Mouse (Mus musculus) embryonic facial prominence, embryonic 11.5 days (tissue): ENCODE data around the gene Fam186a. TPM values are rescaled to one million over a fixed set of nuclear protein-coding genes. Genes with fewer than 3 reads are reported as not detected.
A peak's percentile ranks its signal among the peaks of the same experiment; 100 is the strongest.
"Not testable (repeated sequence)": the region's sequence is repeated elsewhere in the genome, so short reads cannot be mapped to it uniquely, and the experiment has no call there.

ENCODE experiments used
- ATAC-seq: fragments of 200-750 bp; cut with Nextera tagmentation; replicated peaks from 2 replicates; pipeline ENCODE4 v1.8.0; 2017; ENCODE audit warnings: low read depth; ENCODE audit not compliant: insufficient number of reproducible peaks, low FRiP score, low TSS enrichment
- DNase-seq: peaks from one replicate; pipeline ENCODE4 v3.0.0-alpha.2; 2015; ENCODE audit warnings: low spot score
- H3K27ac ChIP-seq: fragments of 300-500 bp; sonication (generic); replicated peaks from 2 replicates; pipeline ENCODE4 v1.5.1; 2014; ENCODE audit warnings: mild to moderate bottlenecking, low read depth, low read length, control low read depth
- H3K27me3 ChIP-seq: fragments of 300-500 bp; sonication (generic); 2 replicates; pipeline ENCODE4 v1.6.1; 2014; ENCODE audit warnings: mild to moderate bottlenecking, low read length, moderate library complexity, mixed read lengths; ENCODE audit not compliant: control insufficient read depth, insufficient read depth
- H3K36me3 ChIP-seq: fragments of 300-500 bp; sonication (generic); replicated peaks from 2 replicates; pipeline ENCODE4 v1.6.1; 2014; ENCODE audit warnings: low read depth, mild to moderate bottlenecking, low read length, moderate library complexity, mixed read lengths; ENCODE audit not compliant: control insufficient read depth, insufficient read depth
- H3K4me1 ChIP-seq: fragments of 300-500 bp; sonication (generic); 2 replicates; pipeline ENCODE4 v1.6.1; 2014; ENCODE audit warnings: low read length, mixed read lengths; ENCODE audit not compliant: control insufficient read depth, insufficient read depth
- H3K4me2 ChIP-seq: fragments of 300-500 bp; sonication (generic); 2 replicates; pipeline ENCODE4 v1.6.1; 2014; ENCODE audit warnings: low read depth, mild to moderate bottlenecking, control low read depth, low read length, moderate library complexity
- H3K4me3 ChIP-seq: fragments of 300-500 bp; sonication (generic); 2 replicates; pipeline ENCODE4 v1.5.1; 2014; ENCODE audit warnings: low read depth, low read length, control low read depth
- H3K9ac ChIP-seq: fragments of 300-500 bp; sonication (generic); replicated peaks from 2 replicates; pipeline ENCODE4 v1.6.1; 2014; ENCODE audit warnings: mild to moderate bottlenecking, control low read depth, low read length
- H3K9me3 ChIP-seq: fragments of 300-500 bp; sonication (generic); replicated peaks from 2 replicates; pipeline ENCODE4 v1.6.1; 2016; ENCODE audit warnings: mild to moderate bottlenecking, low read length, inconsistent platforms, mixed read lengths; ENCODE audit not compliant: control insufficient read depth
- WGBS: fragments of 180-500 bp; shearing (Covaris S2); extraction: QIAGEN DNeasy Blood & Tissue Kit; methylation state at CpG from one replicate; pipeline ENCODE4 v1.1.7; 2014; 5-methylcytosine and 5-hydroxymethylcytosine counted together
- polyA plus RNA-seq: library from polyadenylated mRNA; unstranded; fragments of >200 nt; fragmentation: Nextera tagmentation; extraction: Ambion mirVana; gene quantifications from 2 replicates; pipeline ENCODE4 v1.2.1, GENCODE M21; 2014

The Fam186a gene
- polyA plus RNA-seq, 1 experiment from 2014 or later = not detected

- ATAC-seq, H3K9me3 ChIP-seq, H3K4me3 ChIP-seq, H3K4me1 ChIP-seq, H3K9ac ChIP-seq, H3K36me3 ChIP-seq, H3K27ac ChIP-seq, H3K27me3 ChIP-seq, H3K4me2 ChIP-seq, DNase-seq: not testable (repeated sequence)
- WGBS = 88% methylated on average over 2 of the region's 2 CpGs
Observed at GRCm38 (mm10) chr15:99976121-99976520, 9.3 kb upstream of the Fam186a start.

- Histone ChIP-seq H3K9ac (no peak overlapping the region), H3K4me1 (no peaks in the 10 kb centered on the region), H3K4me3 (no peak overlapping the region), H3K4me2 (no peak overlapping the region), H3K9me3 (no peaks in the 10 kb centered on the region), H3K36me3 (no peaks in the 10 kb centered on the region), H3K27me3 (no peaks in the 10 kb centered on the region), H3K27ac (no peak overlapping the region)
- ATAC-seq (no peak), DNase-seq (no peak)
- WGBS = 88% methylated on average over 2 of the region's 2 CpGs
Observed at GRCm38 (mm10) chr15:99974476-99975220, 7.8 kb upstream of the Fam186a start.

- Histone ChIP-seq H3K9me3 (no peaks in the 10 kb centered on the region), H3K4me2 (peak overlapping the region; percentile 57), H3K27me3 (no peaks in the 10 kb centered on the region), H3K27ac (peak overlapping the region; percentile 89), H3K36me3 (no peaks in the 10 kb centered on the region), H3K4me1 (no peaks in the 10 kb centered on the region), H3K4me3 (peak overlapping the region; percentile 80), H3K9ac (peak overlapping the region; percentile 79)
- 0% methylated on average over 77 of the region's 84 CpGs for WGBS
- ATAC-seq = peak; percentile 79
- DNase-seq = peak; percentile 83
Observed at GRCm38 (mm10) chr15:99972989-99973911, 6.4 kb upstream of the Fam186a start.

GRCm38 (mm10) chr15:99972361-99972988 lies 5.6 kb upstream of the Fam186a start:
- WGBS = under 1% methylated on average over 49 of the region's 50 CpGs
- Histone ChIP-seq H3K4me1 (no peaks in the 10 kb centered on the region), H3K36me3 (no peaks in the 10 kb centered on the region), H3K27ac (peak overlapping the region; percentile 89), H3K4me3 (peak overlapping the region; percentile 80), H3K4me2 (peak overlapping the region; percentile 57; the same call in 1 of the 2 replicates), H3K9me3 (no peaks in the 10 kb centered on the region), H3K9ac (peak overlapping the region; percentile 79), H3K27me3 (no peaks in the 10 kb centered on the region)
- DNase-seq (peak; percentile 98), ATAC-seq (peak; percentile 96)

- no peak overlapping the region for H3K4me3 ChIP-seq
- H3K9ac ChIP-seq = no peak overlapping the region
- no peaks in the 10 kb centered on the region for H3K36me3 ChIP-seq
- H3K27ac ChIP-seq = no peak overlapping the region
- no peak overlapping the region for H3K4me2 ChIP-seq
- no peaks in the 10 kb centered on the region for H3K27me3 ChIP-seq
- H3K9me3 ChIP-seq = no peaks in the 10 kb centered on the region
- DNase-seq (no peak), ATAC-seq (no peak)
- WGBS = 88% methylated on average over 1 of the region's 1 CpGs
- no peaks in the 10 kb centered on the region for H3K4me1 ChIP-seq
Observed at GRCm38 (mm10) chr15:99970606-99971005, 3.7 kb upstream of the Fam186a start.

GRCm38 (mm10) chr15:99969765-99970164 lies 2.9 kb upstream of the Fam186a start, which contains the start of gene Larp4:
Gene Larp4 (plus strand): TSS chr15:99970065.
- H3K4me3 ChIP-seq, ATAC-seq, H3K4me2 ChIP-seq, H3K36me3 ChIP-seq, H3K4me1 ChIP-seq, H3K27me3 ChIP-seq, H3K9ac ChIP-seq, H3K27ac ChIP-seq, DNase-seq, H3K9me3 ChIP-seq: not testable (repeated sequence)
- 91% methylated on average over 6 of the region's 6 CpGs for WGBS

GRCm38 (mm10) chr15:99965103-99965775 lies 1.6 kb downstream of the Fam186a start:
- no peak for DNase-seq
- 89% methylated on average over 8 of the region's 8 CpGs for WGBS

More at GRCm38 (mm10) chr15:99965103-99965775, 1.6 kb downstream of the Fam186a start:
- H3K27ac ChIP-seq = no peak overlapping the region
- H3K4me1 ChIP-seq = no peaks in the 10 kb centered on the region
- no peak overlapping the region for H3K4me2 ChIP-seq
- no peaks in the 10 kb centered on the region for H3K9me3 ChIP-seq
- H3K36me3 ChIP-seq = no peaks in the 10 kb centered on the region
- no peak overlapping the region for H3K4me3 ChIP-seq
- no peaks in the 10 kb centered on the region for H3K27me3 ChIP-seq
- ATAC-seq = no peak
- H3K9ac ChIP-seq = no peak overlapping the region
